Mouse (Mus musculus): ENCODE data around the gene Wdr78.

- TF ChIP-seq EP300 (IDR thresholded peaks at IDR 0.05; ENCODE audit: low read depth) (no peak), CTCF (IDR thresholded peaks at IDR 0.05; ENCODE audit: low read depth) (no peak)
These were observed 125.8 kb downstream of the Wdr78 start for GRCm38 (mm10) chr4:102988526-102988925.

All from liver, embryonic 14.5 days (tissue).